Comparison of ENCODE assay signal across 11 mouse cellular contexts in the genomic region with DNA sequence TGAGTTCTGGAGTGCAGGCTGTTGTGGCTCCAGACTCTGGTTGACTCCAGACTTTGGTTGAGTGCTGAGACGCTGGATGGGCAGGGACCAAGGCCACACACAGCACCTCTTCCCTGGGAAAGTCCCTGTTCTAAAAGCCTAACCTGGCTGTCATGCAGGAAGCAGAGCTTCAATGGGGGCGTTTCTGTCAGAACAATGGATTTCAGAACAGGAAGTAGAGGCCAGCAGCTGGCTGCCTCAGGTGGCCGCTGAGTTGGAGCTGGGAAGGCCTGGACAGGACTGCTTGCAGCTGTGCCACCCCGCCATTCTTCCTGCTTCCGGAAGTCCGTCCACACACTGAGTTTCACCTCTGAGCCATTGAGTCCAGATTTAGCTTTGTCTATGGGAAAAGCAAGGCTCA. TPM values are rescaled to one million over a fixed set of nuclear protein-coding genes. Genes with fewer than 3 reads are reported as not detected.
DNase-seq lines count a peak whose midpoint lies in the region; ATAC-seq lines count a peak whose summit lies in the region.
"Had no signal": no experiment of that assay in that cellular context is flagged by ENCODE, and none has a peak within 500 bp of the region (broad histone marks: within the 10 kb centered on the region; RNA-seq: fewer than 3 reads in every experiment).

No protein-coding gene starts in this region.

- peaks cover 43% of the 10 kb centered on the region for H3K4me1 ChIP-seq in hindbrain, embryonic 10.5 days (replicated peaks)
- H3K4me1 ChIP-seq in hindbrain, embryonic 14.5 days (replicated peaks; ENCODE audit: control insufficient read depth, insufficient read depth, low read length): peaks cover 6% of the 10 kb centered on the region; the same call in 1 of the 2 replicates
- no peaks in the 10 kb centered on the region for H3K4me1 ChIP-seq in embryonic facial prominence, embryonic 11.5 days (ENCODE audit: control insufficient read depth, insufficient read depth, low read length)
- H3K4me1 ChIP-seq in limb, embryonic 10.5 days: peaks cover 16% of the 10 kb centered on the region

- ATAC-seq in hindbrain, embryonic 14.5 days (ENCODE audit: low FRiP score): no peak
- ATAC-seq in embryonic facial prominence, embryonic 11.5 days (replicated peaks; ENCODE audit: insufficient number of reproducible peaks, low FRiP score, low TSS enrichment, low read depth): no peak

- H3K4me3 ChIP-seq in hindbrain, embryonic 10.5 days: no peak overlapping the region
- no peak overlapping the region for H3K4me3 ChIP-seq in hindbrain, embryonic 14.5 days (replicated peaks; ENCODE audit: low read length)
- no peak overlapping the region for H3K4me3 ChIP-seq in embryonic facial prominence, embryonic 11.5 days (ENCODE audit: low read depth, low read length)
- H3K4me3 ChIP-seq in limb, embryonic 10.5 days: no peak overlapping the region

- H3K4me2 ChIP-seq in hindbrain, embryonic 14.5 days (replicated peaks): no peak overlapping the region
- no peak overlapping the region for H3K4me2 ChIP-seq in embryonic facial prominence, embryonic 11.5 days (ENCODE audit: low read depth, low read length)

- no peak overlapping the region for H3K9ac ChIP-seq in hindbrain, embryonic 14.5 days
- H3K9ac ChIP-seq in embryonic facial prominence, embryonic 11.5 days (replicated peaks; ENCODE audit: low read length): no peak overlapping the region

- 65% methylated on average over 6 of the region's 6 CpGs for WGBS in hindbrain, embryonic 10.5 days
- WGBS in hindbrain, embryonic 14.5 days: 69% methylated on average over 6 of the region's 6 CpGs
- WGBS in embryonic facial prominence, embryonic 11.5 days: 46% methylated on average over 6 of the region's 6 CpGs
- 76% methylated on average over 6 of the region's 6 CpGs for WGBS in limb, embryonic 10.5 days

- DNase-seq in hindbrain, embryonic 10.5 days (ENCODE audit: low spot score): peak; percentile 31
- DNase-seq in hindbrain, embryonic 14.5 days (ENCODE audit: low spot score): no peak
- DNase-seq in embryonic facial prominence, embryonic 11.5 days (ENCODE audit: low spot score): no peak
- peak; percentile 45 for DNase-seq in heart, postnatal 4 days
- peak; percentile 41 for DNase-seq in limb, embryonic 10.5 days (ENCODE audit: low spot score)
- no peak for DNase-seq in Muller cell, postnatal 12 days (ENCODE audit: inconsistent ontology term)
- no peak for DNase-seq in right cerebral cortex, postnatal 10 days (ENCODE audit: low spot score in 2 of 2)
- no peak for DNase-seq in B cell, adult 2 months
- DNase-seq: cerebellum, adult 11 months had no signal

- no peaks in the 10 kb centered on the region for H3K27me3 ChIP-seq in hindbrain, embryonic 10.5 days (ENCODE audit: insufficient read depth, poor library complexity, severe bottlenecking)
- no peaks in the 10 kb centered on the region for H3K27me3 ChIP-seq in hindbrain, embryonic 14.5 days (ENCODE audit: control insufficient read depth, insufficient read depth, low read length)
- no peaks in the 10 kb centered on the region for H3K27me3 ChIP-seq in embryonic facial prominence, embryonic 11.5 days (ENCODE audit: control insufficient read depth, insufficient read depth, low read length)
- H3K27me3 ChIP-seq in limb, embryonic 10.5 days (ENCODE audit: low read depth, poor library complexity, severe bottlenecking): no peaks in the 10 kb centered on the region

- peak overlapping the region; percentile 79 for H3K27ac ChIP-seq in hindbrain, embryonic 10.5 days
- H3K27ac ChIP-seq in hindbrain, embryonic 14.5 days: no peak overlapping the region; the same call in 1 of the 2 replicates
- 0 out of 2 replicates have a peak overlapping the region, but pooled peaks have one; percentile 16 for H3K27ac ChIP-seq in embryonic facial prominence, embryonic 11.5 days (replicated peaks; ENCODE audit: low read depth, low read length)
- peak overlapping the region; percentile 61 for H3K27ac ChIP-seq in limb, embryonic 10.5 days

- H3K9me3 ChIP-seq in hindbrain, embryonic 10.5 days: no peaks in the 10 kb centered on the region
- H3K9me3 ChIP-seq in hindbrain, embryonic 14.5 days (ENCODE audit: control insufficient read depth, low read length): no peaks in the 10 kb centered on the region
- H3K9me3 ChIP-seq in embryonic facial prominence, embryonic 11.5 days (replicated peaks; ENCODE audit: control insufficient read depth, low read length): no peaks in the 10 kb centered on the region
- H3K9me3 ChIP-seq in limb, embryonic 10.5 days (replicated peaks): no peaks in the 10 kb centered on the region

- peaks cover 13% of the 10 kb centered on the region for H3K36me3 ChIP-seq in hindbrain, embryonic 10.5 days
- H3K36me3 ChIP-seq in hindbrain, embryonic 14.5 days (replicated peaks; ENCODE audit: control insufficient read depth, insufficient read depth): 0 out of 2 replicates have a peak, but pooled peaks cover 6% of the 10 kb centered on the region
- no peaks in the 10 kb centered on the region for H3K36me3 ChIP-seq in embryonic facial prominence, embryonic 11.5 days (replicated peaks; ENCODE audit: control insufficient read depth, insufficient read depth, low read depth, low read length)
- peaks cover 6% of the 10 kb centered on the region for H3K36me3 ChIP-seq in limb, embryonic 10.5 days

RNA-seq across cellular contexts. Expression of gene Tnfaip8l1, which starts 7.6 kb away (rescaled TPM):
- polyA plus RNA-seq in hindbrain, embryonic 10.5 days (2016; fragmentation: Nextera tagmentation; extraction: Ambion mirVana): 10.4 and 11.8 TPM in 2 replicates
- 8.4 and 9.9 TPM in 2 replicates for polyA plus RNA-seq in hindbrain, embryonic 14.5 days (2014; fragmentation: Nextera tagmentation; extraction: Ambion mirVana)
- 12.1 and 12.7 TPM in 2 replicates for polyA plus RNA-seq in embryonic facial prominence, embryonic 11.5 days (2014; fragmentation: Nextera tagmentation; extraction: Ambion mirVana)
- 1 to 10 TPM; 5.9 to 6.0 TPM for total RNA-seq in heart, postnatal 4 days (2021)
- 6.1 and 10.6 TPM in 2 replicates for polyA plus RNA-seq in limb, embryonic 10.5 days (2016; fragmentation: Nextera tagmentation; extraction: Ambion mirVana)

RNA-seq across cellular contexts. Expression of gene Mydgf, which starts 13.9 kb away (rescaled TPM):
- 70.5 and 80.6 TPM in 2 replicates for polyA plus RNA-seq in hindbrain, embryonic 10.5 days (2016; fragmentation: Nextera tagmentation; extraction: Ambion mirVana)
- polyA plus RNA-seq in hindbrain, embryonic 14.5 days (2014; fragmentation: Nextera tagmentation; extraction: Ambion mirVana): 67.8 and 70.8 TPM in 2 replicates
- 48.5 and 60.5 TPM in 2 replicates for polyA plus RNA-seq in embryonic facial prominence, embryonic 11.5 days (2014; fragmentation: Nextera tagmentation; extraction: Ambion mirVana)
- 10 to 100 TPM; 43.4 to 48.8 TPM for total RNA-seq in heart, postnatal 4 days (2021)
- polyA plus RNA-seq in limb, embryonic 10.5 days (2016; fragmentation: Nextera tagmentation; extraction: Ambion mirVana): 78.0 and 80.7 TPM in 2 replicates

RNA-seq across cellular contexts. Expression of gene Sema6b, which starts 29.7 kb away (rescaled TPM):
- polyA plus RNA-seq in hindbrain, embryonic 10.5 days (2016; fragmentation: Nextera tagmentation; extraction: Ambion mirVana): 2.3 and 3.8 TPM in 2 replicates
- polyA plus RNA-seq in hindbrain, embryonic 14.5 days (2014; fragmentation: Nextera tagmentation; extraction: Ambion mirVana): 18.3 and 20.5 TPM in 2 replicates
- polyA plus RNA-seq in embryonic facial prominence, embryonic 11.5 days (2014; fragmentation: Nextera tagmentation; extraction: Ambion mirVana): 1.1 and 1.6 TPM in 2 replicates
- 1 to 10 TPM; 6.3 to 7.2 TPM for total RNA-seq in heart, postnatal 4 days (2021)
- 0.88 and 1.0 TPM in 2 replicates for polyA plus RNA-seq in limb, embryonic 10.5 days (2016; fragmentation: Nextera tagmentation; extraction: Ambion mirVana)

RNA-seq across cellular contexts. Expression of gene Lrg1, which starts 48.0 kb away (rescaled TPM):
- polyA plus RNA-seq in hindbrain, embryonic 10.5 days (2016; fragmentation: Nextera tagmentation; extraction: Ambion mirVana): not detected in 2 replicates
- 0.19 and 0.20 TPM in 2 replicates for polyA plus RNA-seq in hindbrain, embryonic 14.5 days (2014; fragmentation: Nextera tagmentation; extraction: Ambion mirVana)
- not detected in 2 replicates for polyA plus RNA-seq in embryonic facial prominence, embryonic 11.5 days (2014; fragmentation: Nextera tagmentation; extraction: Ambion mirVana)
- 1 to 10 TPM; 5.2 TPM for total RNA-seq in heart, postnatal 4 days (2021)
- 0.23 TPM in 1 of 2 replicates, not detected in the other for polyA plus RNA-seq in limb, embryonic 10.5 days (2016; fragmentation: Nextera tagmentation; extraction: Ambion mirVana)
- total RNA-seq: MEL had no signal
- polyA plus RNA-seq: stomach, embryonic 14.5 days had no signal

RNA-seq across cellular contexts. Expression of gene Dpp9, which starts 48.9 kb away (rescaled TPM):
- polyA plus RNA-seq in hindbrain, embryonic 10.5 days (2016; fragmentation: Nextera tagmentation; extraction: Ambion mirVana): 43.0 and 52.3 TPM in 2 replicates
- polyA plus RNA-seq in hindbrain, embryonic 14.5 days (2014; fragmentation: Nextera tagmentation; extraction: Ambion mirVana): 23.4 and 26.2 TPM in 2 replicates
- 23.7 and 33.1 TPM in 2 replicates for polyA plus RNA-seq in embryonic facial prominence, embryonic 11.5 days (2014; fragmentation: Nextera tagmentation; extraction: Ambion mirVana)
- total RNA-seq in heart, postnatal 4 days (2021): 10 to 100 TPM; 29.1 to 31.2 TPM
- polyA plus RNA-seq in limb, embryonic 10.5 days (2016; fragmentation: Nextera tagmentation; extraction: Ambion mirVana): 44.5 and 44.8 TPM in 2 replicates

Comparison
In these comparisons a context has a peak if more than half of its experiments do, and no peak if none do; other contexts are left out.
1. DNase-seq: peak in hindbrain, embryonic 10.5 days (single experiment), heart, postnatal 4 days (single experiment) and limb, embryonic 10.5 days (single experiment); none in hindbrain, embryonic 14.5 days (single experiment), embryonic facial prominence, embryonic 11.5 days (single experiment), Muller cell, postnatal 12 days (single experiment), right cerebral cortex, postnatal 10 days (0 of 2) and B cell, adult 2 months (0 of 2).